Mouse (Mus musculus) c-Kit-positive CD71-positive TER-119-positive erythroid progenitor cells, embryonic 14.5 days (primary cell): ENCODE results near the gene C3.
A peak's percentile ranks its signal among the peaks of the same experiment; 100 is the strongest.

Experiments
- DNase-seq: peaks from one replicate; pipeline ENCODE4 v3.0.0-alpha.2; 2013; ENCODE audit warnings: low spot score

C3 gene

DNA sequence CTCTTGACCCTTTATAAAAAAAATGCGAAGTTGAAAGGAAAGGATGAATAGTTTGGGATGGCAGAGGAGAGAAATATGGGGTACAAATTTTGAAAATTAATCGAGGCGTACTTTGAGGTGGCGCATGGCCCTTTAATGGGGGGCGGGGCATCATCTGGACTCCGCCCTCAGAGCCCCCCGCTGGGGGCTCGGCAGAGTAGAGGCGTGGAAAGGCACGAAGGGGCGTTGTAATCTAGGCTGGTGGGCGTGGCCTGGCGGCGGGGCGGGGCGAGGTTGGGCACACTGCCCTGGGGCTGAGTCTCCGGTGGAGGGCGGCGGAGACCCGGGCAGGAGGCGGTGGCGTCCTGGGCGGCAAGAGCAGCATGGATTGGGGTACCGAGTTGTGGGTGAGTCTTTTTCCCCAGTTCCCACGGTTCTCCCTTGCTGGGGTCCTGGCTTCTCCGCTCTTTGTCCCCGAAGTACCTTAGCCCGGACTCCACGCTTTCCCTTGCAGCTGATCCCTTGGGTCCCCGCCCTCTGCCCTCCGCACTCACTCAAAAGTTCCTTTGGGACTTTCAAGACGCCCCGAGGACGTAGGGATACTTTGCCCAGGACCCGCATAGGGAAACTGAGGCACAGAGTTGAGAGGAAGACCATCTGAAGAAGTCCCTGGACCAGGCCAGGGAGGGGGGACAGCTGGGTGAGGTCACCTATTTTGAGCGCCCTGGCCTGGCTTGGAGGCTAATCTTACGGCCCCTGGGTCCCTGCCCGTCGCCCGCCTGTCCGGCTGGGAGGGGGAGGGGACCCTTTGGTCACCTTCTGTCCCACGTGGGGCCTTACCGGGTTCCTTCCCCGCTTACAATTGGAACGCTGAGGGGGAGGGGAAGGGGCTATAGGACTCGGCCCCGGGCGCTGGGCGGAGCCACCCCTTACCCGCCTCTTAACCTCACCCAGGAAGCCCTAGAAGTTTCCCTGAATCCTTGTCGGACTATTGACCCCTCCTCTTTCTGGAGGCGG lies 21.5 kb upstream of the C3 start, which contains the start of gene Trip10:
Gene Trip10 (plus strand): TSS at position 270 of the 996 bp plus-strand sequence.
- peak; percentile 85 for DNase-seq

DNA sequence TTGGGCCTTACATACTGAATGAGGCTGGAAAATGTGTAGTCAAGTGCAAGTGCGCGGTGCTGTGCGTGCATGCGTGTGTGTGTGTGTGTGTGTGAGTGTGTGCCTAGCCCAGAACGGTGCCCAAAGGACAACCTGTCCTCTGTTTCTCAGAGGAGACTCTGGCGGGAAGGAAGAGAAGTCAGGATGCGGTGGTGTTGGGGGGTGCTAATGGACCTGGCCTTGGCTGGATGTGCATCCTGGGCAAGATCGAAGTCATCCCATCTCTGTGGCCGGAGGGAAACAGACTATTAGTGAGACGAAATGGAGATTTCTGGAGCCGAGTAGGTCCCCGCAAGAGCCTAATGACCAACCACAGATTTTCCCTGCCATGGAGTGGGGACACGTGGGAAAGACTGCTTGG lies 20.8 kb upstream of the C3 start:
- DNase-seq: no peak

DNA sequence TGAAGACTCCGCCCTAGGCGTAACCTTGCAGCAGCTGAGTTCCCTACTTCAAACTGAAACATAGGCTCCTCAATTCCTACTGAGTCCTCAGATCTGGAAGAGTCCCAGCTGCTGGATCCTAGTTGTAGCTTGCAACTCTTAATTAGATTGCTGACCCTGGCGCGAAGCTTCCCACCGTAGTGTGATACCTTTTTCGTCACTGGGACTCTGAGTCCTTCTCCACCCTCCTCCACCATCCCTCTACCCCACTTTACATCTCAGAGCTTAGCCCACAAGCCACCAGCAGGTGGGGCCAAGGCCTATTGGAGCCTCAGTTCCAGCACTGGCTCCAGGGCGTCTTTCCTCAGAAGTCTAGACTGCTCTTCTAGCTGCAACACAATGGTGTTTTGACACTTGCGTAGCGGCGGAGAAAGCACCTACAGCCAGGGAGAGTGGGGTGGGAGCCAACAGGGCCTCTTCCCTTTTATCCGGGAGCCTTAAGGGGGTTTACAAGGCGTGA lies 20.3 kb upstream of the C3 start, which contains the start of gene Gpr108:
Gene Gpr108 (minus strand): TSS at position 246 of the 499 bp plus-strand sequence.
- DNase-seq: peak; percentile 83

DNA sequence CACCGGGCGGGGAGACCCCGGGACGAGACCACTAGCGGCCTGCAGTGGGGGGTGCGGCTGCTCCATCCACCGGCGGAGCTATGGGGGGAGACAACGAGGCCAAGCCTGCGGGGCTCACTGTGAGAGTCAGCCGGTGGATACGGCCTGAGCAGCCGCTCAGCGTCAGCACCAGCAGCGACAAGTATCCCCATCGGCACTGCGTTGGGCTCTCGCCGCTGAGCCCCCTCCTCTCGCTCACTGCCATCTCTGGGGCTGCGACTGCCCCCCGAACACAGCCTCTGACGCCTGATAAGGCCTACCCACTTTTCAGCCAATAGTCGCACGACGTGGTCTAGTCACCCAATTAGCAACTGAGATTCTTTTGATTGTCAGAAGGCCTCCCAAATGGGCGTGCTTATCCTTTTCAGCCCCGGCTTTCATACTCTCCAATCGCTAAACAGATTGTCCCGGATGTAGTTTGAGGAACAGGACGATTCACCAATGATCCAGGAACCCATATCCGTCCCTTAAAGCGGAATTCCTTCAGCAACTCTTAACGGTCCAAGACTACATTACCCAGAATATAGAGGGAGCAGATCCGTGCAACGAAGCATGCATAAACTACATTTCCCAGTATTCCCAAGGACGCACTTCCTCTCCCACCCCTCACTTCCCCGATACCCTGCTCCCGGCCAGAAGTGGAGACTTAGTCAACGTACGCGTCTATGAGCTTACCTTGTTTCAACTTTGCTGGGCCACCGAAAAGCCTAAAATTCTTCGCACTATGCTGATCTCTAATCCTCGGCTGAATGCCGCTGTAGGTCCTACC lies 19.7 kb upstream of the C3 start:
- DNase-seq: peak; percentile 97

DNA sequence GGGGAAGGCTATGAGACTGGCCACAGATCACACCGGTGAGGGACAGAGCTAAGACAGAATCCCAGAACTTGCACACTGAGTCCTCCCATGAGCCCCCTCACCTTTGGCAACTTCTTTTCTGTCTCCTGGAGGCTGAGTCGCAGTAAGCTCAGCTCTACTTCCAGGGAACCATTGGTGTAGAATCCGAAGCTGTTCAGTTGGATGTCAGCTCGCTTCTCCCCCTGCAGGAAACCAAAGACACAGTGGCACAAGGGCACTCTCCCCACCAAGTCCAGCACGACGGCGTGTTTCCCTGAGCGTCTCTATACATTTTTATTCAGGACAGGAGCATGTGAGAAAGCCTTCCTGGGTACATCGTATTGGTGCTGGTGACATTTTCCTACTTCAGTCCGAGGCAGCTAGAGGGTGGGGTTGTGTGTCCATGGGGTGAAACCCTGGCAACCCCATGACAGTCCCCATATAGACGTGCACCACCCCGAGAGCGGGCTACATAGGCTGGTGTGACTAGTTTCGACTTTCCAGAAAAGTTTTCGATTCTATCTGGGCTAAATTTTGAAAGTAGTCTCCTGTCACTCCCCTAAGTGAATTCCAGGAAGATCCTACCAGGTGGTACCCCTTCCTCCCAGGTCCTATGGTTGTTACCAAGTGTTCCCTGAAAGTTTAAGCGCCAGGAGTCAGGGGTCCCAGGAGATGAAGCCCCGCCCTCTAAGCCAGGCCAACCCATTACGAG lies 18.9 kb upstream of the C3 start:
- DNase-seq: peak; percentile 31

DNA sequence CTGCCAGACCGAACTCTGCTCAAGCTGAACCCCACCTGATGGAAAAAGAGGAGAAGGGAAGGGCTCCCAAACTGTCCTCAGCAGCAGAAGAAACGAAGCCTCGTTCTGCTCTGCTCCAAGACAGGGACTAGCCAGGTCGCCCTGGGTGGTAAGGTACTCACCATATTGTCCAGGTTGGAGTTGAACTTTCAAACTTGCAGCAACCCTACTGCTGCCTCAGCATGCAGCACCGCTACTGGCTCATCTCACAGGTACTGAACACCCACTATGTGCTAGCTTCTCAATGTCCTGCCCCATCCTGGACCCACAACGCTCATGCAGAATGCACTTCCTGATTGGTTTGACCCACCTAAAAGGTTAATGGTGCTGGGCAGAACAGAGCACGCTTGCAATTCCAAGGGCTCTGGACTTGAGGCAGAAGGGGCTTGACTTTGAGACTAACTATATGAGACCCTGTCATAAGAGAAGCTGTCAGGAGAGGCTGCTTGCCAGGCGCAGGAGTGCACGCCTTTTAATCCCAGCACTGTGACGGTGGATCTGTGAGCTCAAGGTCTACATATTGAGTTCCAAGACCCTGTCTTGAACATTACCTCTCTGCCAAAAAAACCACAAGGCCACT lies 17.5 kb upstream of the C3 start:
- DNase-seq: no peak

DNA sequence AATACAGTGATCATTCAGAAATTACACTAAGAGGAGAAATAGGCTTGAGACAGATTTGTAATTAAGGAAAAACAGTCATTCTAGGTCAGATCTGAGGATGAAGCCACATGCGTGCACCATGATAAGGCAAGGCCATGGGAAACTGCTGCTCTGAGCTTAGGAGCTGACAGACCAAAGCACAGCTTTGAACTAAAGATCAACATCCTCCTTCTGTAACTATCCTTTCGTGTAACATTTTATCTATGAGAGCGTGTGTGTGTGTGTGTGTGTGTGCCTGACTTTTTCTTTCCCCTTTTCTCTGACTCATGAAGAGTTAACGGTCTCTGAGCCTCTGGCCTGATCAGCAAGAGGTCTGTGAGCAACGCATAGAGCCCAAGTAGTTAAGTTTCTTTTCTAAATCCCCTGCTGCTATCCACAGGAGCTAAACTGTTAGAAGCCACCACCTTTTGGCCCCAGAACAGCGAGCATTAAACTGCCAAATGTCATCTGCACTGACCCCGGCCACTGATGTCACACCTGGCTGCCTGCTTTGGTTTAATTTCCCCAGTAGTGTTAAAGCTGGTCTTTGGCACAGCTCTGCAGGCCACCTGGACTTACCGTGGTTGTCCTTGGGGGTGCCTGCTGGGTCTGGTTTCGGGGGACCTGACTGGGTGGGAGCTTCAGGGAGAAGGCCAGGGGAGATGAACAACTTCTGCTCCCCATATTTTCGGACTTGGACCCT lies 15.9 kb upstream of the C3 start:
- DNase-seq: no peak

DNA sequence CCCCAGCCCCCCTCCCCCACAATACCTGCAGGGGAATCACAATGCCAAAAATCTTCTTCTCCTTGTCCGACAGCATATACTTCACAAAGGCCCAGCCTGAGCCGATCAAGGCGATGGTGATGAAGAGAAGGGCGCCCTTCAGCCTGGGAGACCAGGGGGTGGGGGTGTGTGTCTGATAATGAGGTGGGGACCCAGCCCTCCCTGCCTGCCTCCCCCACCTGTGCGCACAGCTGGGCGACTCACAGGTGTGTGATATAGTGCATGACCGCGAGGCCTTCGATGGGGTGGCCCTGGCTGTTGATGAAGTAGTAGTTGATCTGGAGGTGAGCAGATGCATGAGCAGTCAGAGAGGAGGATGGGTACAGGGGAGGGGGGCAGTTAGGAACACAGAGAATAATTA lies 9.2 kb upstream of the C3 start:
- DNase-seq: no peak

DNA sequence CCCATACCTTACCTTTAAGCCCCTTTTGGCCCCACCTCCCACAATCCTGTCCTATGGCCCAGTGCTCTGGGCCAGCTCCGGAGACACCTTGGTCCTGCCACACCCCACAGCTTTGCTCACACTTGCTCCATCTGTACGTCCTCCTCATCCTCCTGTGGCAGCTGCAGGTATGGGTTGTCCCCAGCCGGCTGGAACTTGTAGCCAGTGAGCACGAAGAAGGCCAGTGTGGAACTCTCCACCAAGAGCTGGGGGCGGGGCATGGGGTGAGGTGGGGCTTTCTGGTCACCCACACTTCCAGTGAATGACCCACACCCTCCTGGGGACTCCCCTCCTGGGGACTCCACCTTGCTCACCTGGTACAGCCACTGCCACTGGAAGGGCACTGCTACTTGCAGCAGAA lies 7.9 kb upstream of the C3 start:
- no peak for DNase-seq

DNA sequence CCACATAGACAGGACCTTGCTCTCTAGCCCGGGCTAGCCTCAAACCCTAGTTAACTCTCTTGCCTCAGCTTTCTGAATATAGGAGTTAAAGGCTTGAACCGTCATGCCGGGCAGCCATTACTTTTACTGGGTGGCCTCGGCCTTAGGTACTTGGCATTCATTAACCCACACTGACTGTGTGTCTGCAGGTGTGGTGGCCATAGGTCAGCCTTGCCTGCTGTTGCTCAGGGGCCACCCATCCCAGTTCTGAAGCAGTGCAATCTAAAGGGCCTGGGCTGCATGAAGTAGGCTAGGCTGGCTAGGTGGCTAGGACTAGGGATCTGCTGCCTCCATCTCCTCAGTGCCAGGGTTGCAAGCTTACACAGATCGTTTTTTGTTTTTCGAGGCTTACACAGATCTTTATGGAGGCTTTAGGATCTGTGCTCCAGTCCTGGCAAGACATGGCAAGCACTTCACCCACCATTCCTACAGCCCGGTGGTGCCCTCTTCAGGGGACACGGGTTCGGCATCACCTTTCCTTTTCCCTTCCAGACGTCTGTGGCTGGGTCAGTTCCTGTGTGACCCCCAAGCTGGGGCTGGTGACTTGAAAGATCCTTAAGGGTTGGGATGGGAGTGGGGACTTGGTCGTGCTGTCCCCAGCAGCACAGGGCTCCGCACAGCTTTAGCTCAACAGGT lies 6.5 kb upstream of the C3 start:
- DNase-seq: no peak

DNA sequence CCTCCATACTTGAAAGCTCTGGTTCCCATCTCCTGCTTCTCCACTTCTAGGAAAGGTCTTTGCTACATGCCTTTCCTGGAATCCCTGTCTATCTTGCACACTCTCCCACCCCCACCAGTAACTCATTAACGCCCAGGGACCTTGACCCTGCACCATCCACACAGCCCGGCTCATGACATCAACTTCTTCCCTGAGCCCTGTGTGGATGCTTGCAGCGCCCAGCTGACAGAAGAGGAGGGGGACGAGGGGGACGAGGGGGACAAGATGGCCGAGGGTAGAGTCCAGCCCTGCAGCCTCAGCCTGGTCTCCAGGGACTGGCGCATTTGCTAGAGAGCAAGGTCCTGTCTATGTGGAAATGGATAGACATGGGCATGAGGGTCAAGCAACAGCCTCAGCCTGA lies 5.1 kb upstream of the C3 start:
- no peak for DNase-seq

DNA sequence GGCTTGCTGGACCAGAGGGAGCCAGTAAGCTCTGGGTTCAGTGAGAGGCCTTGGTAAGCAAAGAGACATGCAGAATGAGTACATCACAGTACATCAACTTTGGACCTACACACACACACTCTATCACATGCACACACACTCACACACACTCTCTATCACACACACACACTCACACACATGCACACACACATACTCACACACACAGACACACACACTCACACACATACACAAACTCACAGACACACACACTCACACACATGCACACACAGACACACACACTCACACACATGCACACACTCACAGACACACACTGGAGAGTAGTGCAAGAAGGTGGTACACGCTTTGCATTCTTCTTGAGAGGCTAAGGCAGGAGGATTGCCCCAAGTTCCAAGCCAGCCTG lies 4.3 kb upstream of the C3 start:
- DNase-seq: no peak

DNA sequence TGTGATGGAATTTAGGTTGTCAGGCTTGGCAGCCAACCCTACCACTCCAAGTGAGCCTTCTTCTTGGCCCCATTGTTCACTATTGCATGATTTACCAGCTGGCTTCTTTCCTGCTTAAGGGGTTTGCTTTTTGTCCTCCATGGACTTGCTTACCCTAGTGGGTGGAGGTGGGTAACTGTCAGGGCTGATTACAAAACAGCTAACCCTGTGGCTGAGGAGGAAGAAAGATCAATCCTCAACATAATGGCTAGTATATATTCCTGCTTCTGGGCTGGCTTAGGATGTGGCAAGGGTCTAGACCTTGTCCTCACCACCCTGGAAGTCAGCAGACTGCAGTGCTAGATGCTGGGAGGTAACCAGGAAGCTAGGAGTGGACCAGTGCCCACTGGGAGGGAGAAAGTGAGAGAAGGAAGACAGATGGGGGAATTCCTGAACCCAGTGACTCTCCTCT lies 3.4 kb upstream of the C3 start:
- no peak for DNase-seq

DNA sequence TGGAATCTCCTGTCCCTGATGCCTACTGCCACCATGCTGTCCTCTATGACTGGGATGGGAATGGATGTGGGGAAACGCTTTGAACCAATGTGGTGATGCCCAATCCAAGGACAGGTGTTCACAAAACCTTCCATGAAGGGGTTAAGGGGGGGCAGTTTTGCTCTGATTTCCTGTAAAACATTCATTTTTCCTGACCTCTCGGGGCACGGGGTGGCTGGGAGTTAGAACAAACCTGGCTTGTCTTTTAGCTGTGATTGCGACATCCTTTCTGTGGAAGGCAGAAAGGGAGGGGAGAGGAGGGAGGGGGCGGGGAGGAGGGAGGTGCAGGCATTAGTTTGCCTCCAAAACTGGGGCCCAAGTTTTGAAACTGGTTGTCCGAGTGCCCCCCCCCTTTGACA lies 2.8 kb upstream of the C3 start:
- DNase-seq: no peak

DNA sequence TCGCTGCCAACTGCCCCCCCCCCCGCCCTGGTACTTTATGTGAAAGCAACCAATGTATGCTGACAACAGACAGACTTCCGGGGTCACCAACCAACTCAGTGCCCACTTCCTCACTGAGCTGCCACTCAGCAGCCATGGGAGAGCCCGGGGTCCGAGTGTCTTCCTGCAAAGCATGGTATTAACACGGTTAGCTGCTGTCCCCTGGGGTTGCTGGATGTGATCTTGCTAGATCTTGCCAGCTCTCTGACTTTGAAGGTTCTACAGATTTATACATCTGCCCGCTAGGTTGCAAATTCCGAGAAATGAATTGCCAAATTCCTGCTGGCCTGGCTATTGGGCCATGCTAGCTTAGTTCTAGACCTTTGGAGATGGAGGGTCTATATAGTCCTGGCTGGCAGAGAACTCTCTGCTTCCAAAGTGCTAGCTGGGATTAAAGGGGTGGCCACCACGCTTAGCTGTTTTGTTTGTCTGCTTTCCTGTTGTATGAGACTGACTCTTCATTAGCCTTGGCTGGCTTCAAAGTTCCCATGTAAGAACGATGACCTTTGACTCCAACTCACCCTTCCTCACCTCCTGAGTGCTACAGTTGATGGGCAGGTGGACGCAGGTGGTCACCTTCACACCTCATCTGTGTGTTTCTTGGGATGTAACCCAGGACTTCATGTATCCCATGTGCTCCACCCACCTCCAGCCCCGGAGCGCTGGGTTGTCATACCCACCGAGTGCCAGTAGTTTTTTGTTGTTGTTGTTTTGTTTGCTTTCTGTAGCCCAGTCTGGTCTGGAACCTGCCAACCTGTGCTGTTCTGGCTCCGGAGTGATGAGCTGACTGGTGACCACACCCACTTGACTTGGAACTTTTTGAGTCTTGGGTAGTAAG lies 2.2 kb upstream of the C3 start:
- no peak for DNase-seq

DNA sequence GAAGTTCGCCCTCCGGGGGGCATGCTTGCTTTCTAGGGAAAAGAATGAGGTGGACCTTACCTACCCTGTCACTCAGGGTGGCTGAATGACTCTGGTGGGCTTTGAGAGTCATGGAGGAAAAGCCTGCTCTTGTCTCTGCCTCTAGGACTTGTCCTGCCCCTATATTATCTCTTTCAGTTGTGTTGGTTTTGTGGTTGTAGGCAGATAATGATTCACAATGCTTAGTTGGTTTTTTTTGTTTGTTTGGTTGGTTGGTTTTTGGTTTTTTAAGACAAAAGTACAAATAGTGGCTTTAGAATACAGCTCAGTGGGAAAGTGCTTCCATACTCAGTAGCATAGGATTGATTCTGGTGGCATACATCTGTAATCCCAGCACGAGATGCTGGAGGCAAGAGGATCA lies 937 bp upstream of the C3 start:
- DNase-seq: no peak

DNA sequence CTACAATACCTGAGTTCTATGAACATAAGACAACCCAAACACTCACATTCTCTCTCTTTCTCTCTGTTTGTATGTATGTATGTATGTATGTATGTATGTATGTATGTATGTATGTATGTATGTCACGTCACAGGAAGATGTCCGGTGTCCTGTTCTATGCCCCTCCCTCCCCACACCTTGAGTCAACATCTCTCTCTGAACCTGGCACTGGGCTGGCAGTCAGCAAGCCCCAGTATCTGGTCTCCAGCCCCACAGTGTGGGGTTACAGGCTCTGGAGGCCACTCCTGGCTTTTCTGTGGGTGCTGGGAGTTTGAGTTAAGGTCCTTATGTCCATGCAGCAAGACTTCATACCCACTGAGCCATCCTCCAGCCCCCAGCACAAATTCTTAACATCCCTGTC lies 468 bp downstream of the C3 start:
- DNase-seq: no peak

DNA sequence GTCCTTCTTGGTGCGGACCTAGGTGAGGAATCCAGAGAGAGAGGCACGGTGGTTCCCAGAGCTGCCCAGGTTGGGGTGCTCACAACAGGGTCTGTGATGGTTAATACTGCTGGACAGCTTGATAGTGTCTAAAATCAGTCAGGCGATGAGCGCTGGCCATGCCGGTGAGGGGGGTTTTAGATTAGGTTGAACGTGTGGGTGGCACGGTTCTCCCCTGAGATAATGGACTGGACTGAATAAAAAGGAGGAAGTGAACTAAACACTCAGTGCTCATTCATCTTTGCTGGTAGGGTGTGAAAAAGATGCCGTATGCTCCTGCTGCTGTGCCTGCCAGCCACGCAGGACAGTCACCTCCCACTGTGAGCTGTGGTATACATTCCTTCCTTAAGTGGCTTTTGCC lies 4.6 kb downstream of the C3 start:
- DNase-seq: no peak

DNA sequence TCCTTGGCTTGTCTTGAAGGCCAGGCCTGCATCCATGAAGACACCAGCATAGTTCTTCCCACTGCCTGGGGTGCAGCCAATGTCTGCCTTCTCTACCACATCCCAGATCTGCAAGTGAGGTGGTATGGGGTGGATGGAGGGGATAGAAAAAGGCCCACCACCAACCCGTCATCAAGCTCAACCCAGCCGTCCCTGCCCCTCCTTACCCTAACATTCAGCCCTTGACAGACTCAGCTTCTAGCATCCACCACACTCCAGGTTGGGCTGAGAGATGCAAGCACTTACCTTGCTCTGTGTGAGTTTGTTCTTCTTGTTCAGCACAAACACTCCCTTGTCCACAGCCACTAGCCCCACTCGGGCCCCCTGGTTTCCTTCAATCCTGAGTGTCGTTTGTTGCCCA lies 6.0 kb downstream of the C3 start:
- no peak for DNase-seq
